Mouse (Mus musculus): ENCODE measurements around the gene Ctnna3. TPM values are rescaled to one million over a fixed set of nuclear protein-coding genes. Genes with fewer than 3 reads are reported as not detected.
"Not testable (repeated sequence)": the region's sequence is repeated elsewhere in the genome, so short reads cannot be mapped to it uniquely, and the experiment has no call there.

Gene Ctnna3
- polyA plus RNA-seq, 1 experiment from 2014 or later: not detected

DNA sequence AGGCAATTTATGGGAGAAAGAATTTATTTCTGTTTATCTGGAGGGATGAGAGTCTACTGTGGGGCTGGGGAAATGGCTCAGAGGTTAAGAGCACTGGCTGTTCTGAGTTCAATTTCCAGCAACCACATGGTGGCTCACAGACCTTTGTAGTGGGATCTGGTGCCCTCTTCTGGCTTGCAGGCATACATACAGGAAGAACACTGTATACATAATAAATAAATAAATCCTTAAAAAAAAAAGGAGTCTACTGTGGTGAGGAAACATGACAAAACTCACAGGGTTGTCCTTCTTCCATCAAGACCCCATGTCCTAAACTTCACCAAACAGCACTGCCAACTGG lies 5.5 kb upstream of the Ctnna3 start:
- ChIA-PET POLR2A (no interaction called here), CTCF (interaction anchor here (0.7 kb wide), 1 partner anchor 53 kb away, joined by 3 read pairs; no protein-coding TSS in a partner anchor)
- DNase-seq (ENCODE audit: low read depth, low spot score) (no peak), ATAC-seq (no peak)
- peak; percentile 72 for TF ChIP-seq CTCF (IDR thresholded peaks at IDR 0.05)
- H3K27me3 ChIP-seq: no peaks in the 10 kb centered on the region
- in situ Hi-C loops (cut with MboI; ENCODE audit: low pct_unique_long_range_greater_than_20kb): no loop called here

DNA sequence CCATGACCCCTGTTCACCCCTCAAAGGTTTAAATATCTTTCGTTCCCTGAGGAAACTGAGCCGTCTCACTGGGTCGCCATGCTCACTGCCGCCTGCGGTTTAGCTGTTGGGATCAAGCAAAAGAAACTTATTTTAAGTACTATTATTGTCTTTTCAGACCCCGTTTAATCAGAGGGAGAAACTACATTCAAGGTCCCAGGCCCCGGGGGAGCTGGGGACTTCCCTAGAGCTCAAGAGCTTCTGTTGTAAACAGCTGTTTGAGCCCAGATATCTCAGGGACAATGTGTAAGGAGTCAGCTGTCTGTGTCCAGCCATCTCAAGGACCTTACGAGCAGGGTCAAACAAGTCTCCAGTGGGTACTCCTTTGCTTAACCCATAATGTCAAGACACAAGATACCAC lies 2.8 kb upstream of the Ctnna3 start:
- no peaks in the 10 kb centered on the region for H3K27me3 ChIP-seq
- ChIA-PET CTCF (interaction anchor here (1.5 kb wide), 1 partner anchor 29 kb away, joined by 4 read pairs; no protein-coding TSS in a partner anchor), POLR2A (no interaction called here)
- in situ Hi-C loops (cut with MboI; ENCODE audit: low pct_unique_long_range_greater_than_20kb): loop anchor here (5.0 kb wide), 1 partner anchor 50 kb away; no protein-coding TSS in a partner anchor
- DNase-seq (ENCODE audit: low read depth, low spot score): no peak
- ATAC-seq: no peak
- TF ChIP-seq CTCF (IDR thresholded peaks at IDR 0.05): no peak

DNA sequence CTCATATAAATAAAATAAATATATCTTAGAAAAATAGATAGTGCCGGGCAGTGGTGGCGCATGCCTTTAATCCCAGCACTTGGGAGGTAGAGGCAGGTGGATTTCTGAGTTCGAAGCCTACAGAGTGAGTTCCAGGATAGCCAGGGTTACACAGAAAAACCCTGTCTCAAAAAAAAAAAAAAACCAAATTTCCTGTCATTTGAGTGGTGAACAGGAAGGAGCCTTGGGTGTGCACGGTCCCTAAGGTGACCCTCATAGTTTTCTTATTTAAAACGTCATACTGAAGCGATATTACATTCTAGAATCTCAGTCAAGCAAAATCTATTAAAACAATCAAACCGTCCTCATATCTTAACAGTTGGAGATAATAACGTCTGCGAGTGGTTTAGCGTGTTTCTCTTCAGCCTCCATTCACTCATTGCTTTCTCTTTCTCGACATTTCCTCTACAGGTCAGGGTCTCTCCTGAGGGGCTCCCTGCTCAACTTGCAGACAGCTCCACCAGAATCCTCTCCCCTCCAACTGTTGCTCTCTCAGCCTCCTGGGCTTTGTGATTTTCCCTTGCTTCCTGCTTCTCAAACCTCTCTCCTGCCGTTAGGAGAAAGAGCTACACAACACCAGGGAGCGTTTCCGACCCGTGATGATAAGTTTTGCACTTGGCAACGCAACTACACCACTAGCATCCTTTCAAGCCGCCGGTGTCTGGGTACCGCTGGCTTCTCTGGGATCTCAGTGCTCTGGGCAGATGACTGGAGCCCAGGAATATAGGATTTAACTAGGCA lies 1.5 kb upstream of the Ctnna3 start:
- no peaks in the 10 kb centered on the region for H3K27me3 ChIP-seq
- no peak for DNase-seq (ENCODE audit: low read depth, low spot score)
- peak; percentile 17 for ATAC-seq
- POLR2A ChIA-PET: interaction anchor here (1.1 kb wide), 1 partner anchor 8 kb away, joined by 5 read pairs; no protein-coding TSS in a partner anchor
- in situ Hi-C loops (cut with MboI; ENCODE audit: low pct_unique_long_range_greater_than_20kb): loop anchor here (5.0 kb wide), 1 partner anchor 49 kb away; no protein-coding TSS in a partner anchor
- no peak for TF ChIP-seq CTCF (IDR thresholded peaks at IDR 0.05)
- CTCF ChIA-PET: interaction anchor here (0.9 to 1.5 kb wide), 3 partner anchors 12 to 32 kb away, joined by 3 to 9 read pairs (median 4); no protein-coding TSS in a partner anchor

DNA sequence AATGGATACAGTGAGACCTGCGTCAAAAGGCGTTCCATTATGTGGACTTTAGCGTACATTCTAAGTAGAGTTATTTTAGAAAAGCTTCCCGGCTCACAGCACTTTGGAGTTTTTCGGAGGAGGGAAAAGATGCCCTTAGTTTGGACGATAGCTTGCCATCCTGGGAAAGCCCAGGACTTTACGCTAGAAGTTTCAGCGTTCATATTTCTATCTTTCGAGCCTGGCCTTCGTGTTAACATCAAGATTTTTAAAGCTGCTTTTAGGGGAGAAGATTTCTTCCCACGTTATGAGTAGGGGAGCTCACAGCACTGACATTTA lies 916 bp upstream of the Ctnna3 start:
- DNase-seq (ENCODE audit: low read depth, low spot score) (no peak), ATAC-seq (no peak)
- no peak for TF ChIP-seq CTCF (IDR thresholded peaks at IDR 0.05)
- in situ Hi-C loops (cut with MboI; ENCODE audit: low pct_unique_long_range_greater_than_20kb): loop anchor here (5.0 kb wide), 1 partner anchor 48 kb away; no protein-coding TSS in a partner anchor
- no peaks in the 10 kb centered on the region for H3K27me3 ChIP-seq
- ChIA-PET CTCF (interaction anchor here (0.9 to 1.5 kb wide), 3 partner anchors 11 to 32 kb away, joined by 3 to 9 read pairs (median 4); no protein-coding TSS in a partner anchor), POLR2A (interaction anchor here (1.1 kb wide), 2 partner anchors 8 to 28 kb away, joined by 3 to 5 read pairs; no protein-coding TSS in a partner anchor)

DNA sequence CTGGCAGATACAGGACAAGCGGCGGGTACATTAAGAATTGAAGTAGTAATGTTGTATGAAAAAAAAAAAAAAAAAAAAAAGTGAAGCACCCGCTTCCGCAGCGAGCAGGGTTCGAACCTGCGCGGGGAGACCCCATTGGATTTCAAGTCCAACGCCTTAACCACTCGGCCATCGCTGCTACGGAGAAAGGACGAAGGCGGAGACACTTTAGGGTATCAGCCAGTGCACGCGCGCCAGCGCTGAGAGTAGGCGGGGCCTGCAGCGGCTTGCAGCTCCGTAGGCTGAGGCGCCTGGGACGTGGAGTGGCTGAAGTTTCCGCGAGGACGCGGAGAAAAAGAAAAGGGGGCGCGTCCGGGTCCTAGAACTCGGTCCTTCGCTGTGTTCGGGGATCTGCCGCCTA lies 518 bp upstream of the Ctnna3 start:
- no peak for TF ChIP-seq CTCF (IDR thresholded peaks at IDR 0.05)
- ChIA-PET POLR2A (interaction anchor here (0.6 to 1.1 kb wide), 3 partner anchors 9 to 460 kb away, joined by 3 to 4 read pairs (median 3); no protein-coding TSS in a partner anchor), CTCF (interaction anchor here (1.5 kb wide), 1 partner anchor 31 kb away, joined by 4 read pairs; no protein-coding TSS in a partner anchor)
- in situ Hi-C loops (cut with MboI; ENCODE audit: low pct_unique_long_range_greater_than_20kb): loop anchor here (5.0 kb wide), 1 partner anchor 48 kb away; no protein-coding TSS in a partner anchor
- peak; percentile 95 for DNase-seq (ENCODE audit: low read depth, low spot score)
- ATAC-seq: peak; percentile 89
- no peaks in the 10 kb centered on the region for H3K27me3 ChIP-seq

DNA sequence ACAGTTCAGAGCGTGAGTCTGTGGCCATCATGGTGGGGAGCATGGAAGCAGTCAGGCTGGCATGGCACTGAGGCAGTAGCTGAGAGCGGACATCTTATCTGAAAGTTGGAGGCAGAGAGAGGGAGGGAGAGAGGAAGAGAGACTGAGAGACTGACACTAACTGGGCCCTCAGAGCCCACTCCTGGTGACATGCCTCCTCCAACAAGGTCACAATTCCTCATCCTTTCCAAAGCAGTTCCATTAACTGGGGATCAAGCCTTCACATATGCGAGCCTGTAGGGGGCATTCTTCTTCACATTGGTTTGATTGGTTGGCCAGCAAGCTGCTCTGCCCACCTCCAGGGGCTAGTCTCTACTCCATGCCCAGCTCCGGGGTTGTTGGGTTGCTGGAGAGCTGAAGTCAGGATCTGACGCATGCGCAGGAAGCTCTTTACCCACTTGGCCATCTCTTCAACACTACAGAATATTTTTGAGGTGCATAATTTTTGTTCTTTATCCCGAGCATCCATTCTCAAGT lies 1.4 kb downstream of the Ctnna3 start:
- DNase-seq (ENCODE audit: low read depth, low spot score): no peak
- CTCF ChIA-PET: no interaction called here
- no peak for ATAC-seq
- in situ Hi-C loops (cut with MboI; ENCODE audit: low pct_unique_long_range_greater_than_20kb): no loop called here
- no peak for TF ChIP-seq CTCF (IDR thresholded peaks at IDR 0.05)
- no peaks in the 10 kb centered on the region for H3K27me3 ChIP-seq
- POLR2A ChIA-PET: no interaction called here

DNA sequence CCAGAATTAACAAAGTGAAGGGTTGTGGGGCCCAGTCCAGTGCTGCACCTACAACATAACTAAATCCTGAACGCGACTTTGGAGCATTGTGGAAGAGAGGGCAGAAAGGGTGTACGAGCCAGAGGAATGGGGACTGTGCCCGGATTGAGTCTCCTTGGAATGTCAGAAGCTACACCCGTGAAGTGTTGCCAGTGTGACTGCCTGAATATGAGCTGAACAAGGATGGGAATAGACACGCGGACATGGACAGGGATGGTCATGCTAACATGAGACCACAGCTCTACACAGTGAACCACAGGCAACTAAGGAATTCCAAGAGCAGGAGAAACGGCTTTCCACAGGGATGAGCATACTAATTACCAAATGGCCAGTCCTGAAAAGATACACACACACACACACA lies 2.2 kb downstream of the Ctnna3 start:
- DNase-seq (ENCODE audit: low read depth, low spot score) (no peak), ATAC-seq (no peak)
- in situ Hi-C loops (cut with MboI; ENCODE audit: low pct_unique_long_range_greater_than_20kb): no loop called here
- no peak for TF ChIP-seq CTCF (IDR thresholded peaks at IDR 0.05)
- no peaks in the 10 kb centered on the region for H3K27me3 ChIP-seq
- CTCF ChIA-PET: no interaction called here
- POLR2A ChIA-PET: no interaction called here

DNA sequence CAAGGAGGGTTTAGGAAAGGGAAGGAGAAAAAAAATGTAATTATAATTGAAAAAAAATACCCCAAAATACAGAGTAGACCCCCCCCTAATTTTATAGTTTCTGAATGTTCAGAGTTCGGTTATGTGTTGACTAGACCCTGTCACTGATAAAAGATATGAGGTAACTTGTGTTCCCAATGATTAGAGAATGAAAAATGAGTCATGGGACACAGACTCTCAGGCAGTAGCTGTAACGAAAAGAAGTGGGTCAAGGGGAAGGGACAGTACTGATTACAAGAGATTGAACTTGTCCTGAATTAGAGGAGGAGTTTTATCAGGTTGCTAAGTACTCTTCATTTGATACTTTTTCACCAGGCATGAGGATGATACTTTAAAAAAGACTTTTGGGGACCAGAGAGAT lies 3.0 kb downstream of the Ctnna3 start:
- H3K27me3 ChIP-seq: no peaks in the 10 kb centered on the region
- ChIA-PET CTCF (no interaction called here), POLR2A (no interaction called here)
- in situ Hi-C loops (cut with MboI; ENCODE audit: low pct_unique_long_range_greater_than_20kb): no loop called here
- TF ChIP-seq CTCF (IDR thresholded peaks at IDR 0.05): no peak
- ATAC-seq (no peak), DNase-seq (ENCODE audit: low read depth, low spot score) (no peak)

DNA sequence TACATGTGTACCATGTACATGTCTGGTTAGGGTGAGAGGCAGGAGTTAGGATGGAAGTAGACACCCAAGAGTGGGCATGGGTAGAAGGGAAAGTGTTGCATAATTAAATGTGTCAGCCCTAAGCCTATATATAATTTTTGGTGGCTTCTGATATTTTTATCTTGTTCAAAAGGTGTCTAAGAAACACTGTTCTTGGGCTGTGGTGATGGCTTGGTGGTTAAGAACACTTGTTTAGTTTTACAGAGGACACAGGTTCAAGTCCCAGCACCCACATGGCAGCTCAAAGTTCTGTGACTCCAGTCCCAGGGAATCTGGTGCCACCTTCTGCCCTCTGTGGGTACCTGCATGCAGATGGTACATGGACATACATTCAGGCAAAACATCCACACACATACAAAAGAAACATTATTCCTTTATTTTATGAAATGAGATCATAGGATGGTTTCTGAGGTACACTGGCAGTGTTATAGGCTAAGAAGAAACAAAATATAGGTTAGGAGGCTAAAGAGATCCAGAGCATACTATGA lies 8.9 kb downstream of the Ctnna3 start:
- in situ Hi-C loops (cut with MboI; ENCODE audit: low pct_unique_long_range_greater_than_20kb): no loop called here
- ATAC-seq (no peak), DNase-seq (ENCODE audit: low read depth, low spot score) (no peak)
- ChIA-PET CTCF (no interaction called here), POLR2A (interaction anchor here (0.6 kb wide), 1 partner anchor 9 kb away, joined by 4 read pairs; no protein-coding TSS in a partner anchor)
- no peaks in the 10 kb centered on the region for H3K27me3 ChIP-seq
- TF ChIP-seq CTCF (IDR thresholded peaks at IDR 0.05): no peak

DNA sequence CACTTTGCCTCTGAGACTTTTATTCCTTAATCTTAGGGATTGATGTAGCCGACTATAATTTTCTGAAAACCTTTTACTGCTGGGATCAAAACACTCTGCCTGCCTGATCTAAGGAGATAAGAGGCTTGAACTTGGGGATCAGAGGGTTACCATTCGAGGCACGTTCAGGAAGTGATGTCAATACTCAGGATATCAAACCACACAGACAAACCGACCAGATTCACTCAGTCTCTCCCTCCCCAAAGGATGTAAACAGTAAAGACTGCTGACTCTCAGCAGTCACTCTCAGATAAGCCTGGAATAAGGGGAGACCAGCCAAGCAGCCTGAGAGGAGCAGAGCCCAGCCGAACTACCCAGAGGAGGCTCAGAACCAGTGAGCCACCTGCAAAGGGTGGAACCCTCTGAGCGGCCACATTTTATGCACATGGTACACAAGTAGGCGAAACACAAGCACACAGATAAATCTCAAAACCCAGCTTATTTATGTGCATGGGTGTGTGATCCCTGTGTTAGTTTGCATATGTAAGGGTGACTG lies 9.9 kb downstream of the Ctnna3 start:
- DNase-seq (ENCODE audit: low read depth, low spot score) (no peak), ATAC-seq (no peak)
- no peak for TF ChIP-seq CTCF (IDR thresholded peaks at IDR 0.05)
- ChIA-PET CTCF (interaction anchor here (1.0 to 1.3 kb wide), 2 partner anchors 11 to 25 kb away, joined by 3 read pairs; no protein-coding TSS in a partner anchor), POLR2A (no interaction called here)
- in situ Hi-C loops (cut with MboI; ENCODE audit: low pct_unique_long_range_greater_than_20kb): no loop called here
- no peaks in the 10 kb centered on the region for H3K27me3 ChIP-seq

DNA sequence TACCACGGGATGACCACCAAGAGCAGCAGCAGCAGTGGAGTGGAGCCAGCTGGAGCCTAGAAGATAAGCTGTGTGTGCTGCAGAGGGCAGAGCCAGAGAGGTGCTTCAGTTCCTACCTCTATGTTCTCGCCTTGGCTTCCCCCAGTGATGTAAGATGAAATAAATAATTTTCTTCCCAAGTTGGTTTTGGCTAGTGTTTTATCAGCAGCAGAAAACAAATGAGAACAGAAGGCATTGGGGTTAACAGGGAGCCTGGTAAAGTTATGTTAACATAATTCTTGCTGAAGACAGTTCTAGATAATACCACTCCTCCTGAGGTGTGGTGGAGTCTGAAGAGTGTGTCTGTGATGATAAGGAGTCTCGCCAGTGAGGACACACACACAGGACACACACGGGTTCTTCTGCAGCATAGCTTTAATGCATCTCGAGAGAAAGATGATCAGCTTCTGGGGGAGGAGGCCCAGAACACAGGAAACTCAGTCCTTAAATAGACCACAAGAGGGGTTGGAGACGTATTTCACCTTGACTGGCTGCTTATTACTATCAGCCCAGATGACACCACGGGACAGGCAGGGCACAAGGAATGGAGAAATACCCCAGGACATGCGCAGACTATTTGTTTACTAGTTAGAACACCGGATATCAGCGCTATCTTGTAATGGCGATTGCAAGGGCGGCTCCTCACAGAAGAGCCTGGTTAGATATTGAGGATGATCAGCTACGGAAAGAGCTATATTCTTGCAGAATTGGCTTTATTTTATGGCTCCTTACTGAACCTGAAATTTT lies 14.9 kb downstream of the Ctnna3 start:
- DNase-seq (ENCODE audit: low read depth, low spot score); in situ Hi-C loops (cut with MboI; ENCODE audit: low pct_unique_long_range_greater_than_20kb); CTCF ChIA-PET; ATAC-seq; POLR2A ChIA-PET; H3K27me3 ChIP-seq: not testable (repeated sequence)
